Mouse (Mus musculus) neural tube, postnatal 0 days (tissue): ENCODE results near the gene Tbc1d10b. TPM values are rescaled to one million over a fixed set of nuclear protein-coding genes. Genes with fewer than 3 reads are reported as not detected.

Experiments used
- polyA plus RNA-seq: library from polyadenylated mRNA; unstranded; fragments of >200 nt; fragmentation: Nextera tagmentation; extraction: Ambion mirVana; gene quantifications from 2 replicates; pipeline ENCODE4 v1.2.1, GENCODE M21; 2015

Gene Tbc1d10b
- polyA plus RNA-seq, result 37.0 and 44.0 TPM in 2 replicates

DNA sequence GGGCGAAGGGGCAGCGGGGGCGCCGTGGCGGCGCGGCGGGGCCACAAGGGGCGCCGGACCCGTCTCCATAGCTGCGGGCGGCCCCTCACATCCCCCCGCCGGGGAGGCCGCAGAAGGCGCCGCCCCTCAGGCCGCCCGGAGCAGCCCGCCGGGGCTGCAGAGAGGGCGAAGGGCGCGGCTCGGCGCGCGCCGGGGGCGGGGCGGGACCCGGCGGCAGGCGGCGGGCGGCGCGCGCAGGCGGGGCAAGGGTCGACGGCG, at the start of gene Tbc1d10b:
Gene Tbc1d10b (minus strand): TSS at position 174 of the 258 bp plus-strand sequence.

DNA sequence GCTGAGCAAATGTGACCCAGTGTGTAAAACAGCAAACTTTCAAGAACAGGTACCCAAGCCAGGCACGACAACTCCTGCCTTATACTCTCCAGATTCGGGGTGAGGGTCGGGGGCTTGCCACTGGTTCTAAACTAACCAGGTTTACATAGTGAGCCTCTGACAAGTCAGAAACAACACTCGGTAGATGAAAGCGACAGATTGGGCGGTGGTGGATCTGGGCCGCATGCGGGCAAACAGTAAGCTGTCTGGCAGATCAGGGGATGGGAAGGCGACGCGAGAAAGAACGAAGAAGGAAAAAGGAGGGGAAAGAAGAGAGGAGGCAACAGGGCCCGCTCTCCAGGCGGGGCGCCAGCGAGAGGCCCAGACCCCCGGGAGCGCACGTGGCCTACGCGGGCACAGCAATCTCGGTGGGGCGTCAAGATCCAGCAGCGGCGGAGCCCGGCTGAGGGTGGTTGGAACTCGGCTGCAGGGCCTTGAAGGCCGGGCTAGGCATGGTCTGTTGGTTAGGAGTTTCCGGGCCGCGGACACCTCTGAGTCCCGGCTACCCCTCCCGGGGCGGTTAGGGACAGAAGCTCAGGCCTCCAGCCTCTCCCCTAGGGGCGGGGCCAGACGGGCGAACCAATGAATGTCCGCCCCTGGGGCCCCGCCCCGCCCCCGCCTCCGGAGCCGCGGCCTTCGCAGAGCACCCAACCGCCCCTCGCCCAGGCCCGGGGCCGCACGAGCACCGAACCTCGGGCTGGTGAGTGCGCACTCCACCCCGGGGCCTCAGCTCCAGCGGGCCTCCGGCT, 35.8 kb upstream of the Tbc1d10b start, which contains the start of gene Zfp771:
Gene Zfp771 (plus strand): TSS at position 405 of the 788 bp plus-strand sequence.

DNA sequence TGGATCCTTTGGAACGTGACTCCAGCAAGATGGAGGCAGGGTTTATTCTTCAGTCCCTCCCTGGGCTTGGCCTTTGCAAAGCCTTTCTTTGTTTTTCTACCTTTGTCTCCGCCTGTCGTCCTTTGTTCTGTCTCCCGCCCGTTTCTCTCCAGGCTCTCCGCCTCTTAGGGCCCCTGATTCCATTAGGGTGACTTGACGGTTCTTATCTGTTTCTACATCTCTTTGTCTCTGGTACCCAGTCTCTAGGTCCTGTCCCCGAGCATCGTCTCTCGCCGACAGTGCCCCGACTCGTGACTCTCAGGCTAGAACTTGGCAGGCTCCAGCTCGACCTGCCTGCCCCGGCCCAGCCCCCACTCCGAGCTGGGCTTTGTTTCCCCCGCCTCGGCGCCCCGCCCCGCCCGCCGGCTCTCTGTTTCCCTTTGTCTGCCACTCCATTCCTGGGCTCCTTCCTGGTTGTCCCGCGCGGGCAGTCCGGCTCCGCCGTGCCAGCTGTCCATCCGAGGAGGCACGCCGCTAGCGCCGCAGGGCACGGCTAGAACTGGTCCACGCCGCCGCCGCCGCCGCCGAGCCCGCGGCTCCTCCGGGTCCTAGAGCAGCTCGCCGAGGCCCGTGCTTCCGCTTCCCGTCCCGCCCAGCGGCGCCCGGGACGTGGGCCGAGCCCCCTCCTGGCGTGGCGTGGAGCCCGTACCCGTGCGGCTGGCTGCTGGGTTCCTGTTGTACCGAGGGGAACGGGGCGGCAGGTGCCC, 24.5 kb upstream of the Tbc1d10b start, which contains the start of the genes Zfp553 and Sept1:
Gene Zfp553 (plus strand): TSS at position 440 of the 746 bp plus-strand sequence.
Gene Sept1 (minus strand): TSS at position 509 of the 746 bp plus-strand sequence.

GRCm38 (mm10) chr7:127208553-127209438, 528 bp upstream of the Tbc1d10b start, which contains the start of gene Mylpf:
Gene Mylpf (plus strand): TSS chr7:127208890.

DNA sequence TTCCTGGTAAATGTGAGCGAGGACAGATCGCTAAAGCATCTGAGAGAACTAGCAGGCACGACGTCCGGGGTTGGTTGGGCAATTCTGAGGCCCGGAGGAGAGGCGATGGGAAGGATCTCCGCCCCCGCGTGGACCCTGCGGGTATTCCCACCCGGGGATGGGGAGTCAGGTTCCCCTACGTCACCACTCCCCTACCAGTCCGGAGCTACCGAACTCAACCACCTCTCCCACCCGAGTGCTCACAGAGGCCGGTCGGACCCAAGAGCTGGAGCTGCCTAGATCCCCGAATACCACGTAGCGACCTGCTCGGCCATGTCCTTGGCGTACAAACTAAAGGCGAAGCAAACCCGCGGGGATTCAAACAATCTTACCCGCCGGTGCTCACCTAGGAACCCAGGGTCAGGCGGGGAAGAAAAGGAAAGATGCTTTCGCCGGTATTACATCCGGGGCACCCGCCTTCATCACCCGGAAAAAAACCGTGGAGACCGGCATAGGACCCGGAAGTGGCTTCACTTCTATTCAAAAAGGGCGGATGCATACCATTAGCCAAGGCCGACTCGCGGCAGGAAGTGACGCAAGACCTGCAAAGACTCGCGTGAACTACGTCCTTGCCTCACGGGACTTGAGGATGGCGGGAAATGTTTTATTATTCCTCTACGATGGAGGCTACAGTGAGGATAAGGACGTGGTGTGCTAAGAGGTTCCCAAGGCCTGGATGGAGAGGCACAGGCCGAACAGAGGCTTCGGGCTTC, 12.5 kb downstream of the Tbc1d10b start, which contains the start of gene Cd2bp2:
Gene Cd2bp2 (minus strand): TSS at position 507 of the 752 bp plus-strand sequence.

Other genes starting within 250 kb of the Tbc1d10b start
- gene Cdipt, start 232.6 kb downstream of the Tbc1d10b start, polyA plus RNA-seq, result 137 and 157 TPM in 2 replicates
- gene Cdiptos, start 232.4 kb downstream of the Tbc1d10b start, polyA plus RNA-seq, result 0.50 and 1.1 TPM in 2 replicates
- 4.9 and 5.9 TPM in 2 replicates for gene Mvp, start 193.8 kb downstream of the Tbc1d10b start, polyA plus RNA-seq
- gene Pagr1b, start 192.0 kb downstream of the Tbc1d10b start, polyA plus RNA-seq, result 0.70 TPM in 1 of 2 replicates, not detected in the other
- 23.1 and 63.2 TPM in 2 replicates for gene Pagr1a, start 191.1 kb downstream of the Tbc1d10b start, polyA plus RNA-seq
- 36.5 and 56.8 TPM in 2 replicates for gene Gm42742, start 187.4 kb downstream of the Tbc1d10b start, polyA plus RNA-seq
- gene Prrt2, start 187.3 kb downstream of the Tbc1d10b start, polyA plus RNA-seq, result 128 and 150 TPM in 2 replicates
- gene Maz, start 181.4 kb downstream of the Tbc1d10b start, polyA plus RNA-seq, result 88.1 and 104 TPM in 2 replicates
- gene Kif22, start 166.0 kb downstream of the Tbc1d10b start, polyA plus RNA-seq, result 13.7 and 20.7 TPM in 2 replicates
- not detected in 2 replicates for gene Zg16, start 121.1 kb downstream of the Tbc1d10b start, polyA plus RNA-seq
- 1.6 and 2.1 TPM in 2 replicates for gene AI467606, start 117.1 kb downstream of the Tbc1d10b start, polyA plus RNA-seq
- gene Qprt, start 86.2 kb downstream of the Tbc1d10b start, polyA plus RNA-seq, result 1.3 and 1.4 TPM in 2 replicates
- not detected in 2 replicates for gene Spn, start 70.6 kb downstream of the Tbc1d10b start, polyA plus RNA-seq
- gene Cd2bp2, start 12.4 kb downstream of the Tbc1d10b start, polyA plus RNA-seq, result 45.4 and 48.6 TPM in 2 replicates
- 8.3 and 11.1 TPM in 2 replicates for gene Mylpf, start 422 bp upstream of the Tbc1d10b start, polyA plus RNA-seq
- gene Zfp553, start 24.6 kb upstream of the Tbc1d10b start, polyA plus RNA-seq, result 28.1 and 31.9 TPM in 2 replicates
- gene Sept1, start 24.7 kb upstream of the Tbc1d10b start, polyA plus RNA-seq, result 9.6 and 10.1 TPM in 2 replicates
- gene Zfp771, start 35.8 kb upstream of the Tbc1d10b start, polyA plus RNA-seq, result 95.4 and 103 TPM in 2 replicates
- gene Dctpp1, start 52.2 kb upstream of the Tbc1d10b start, polyA plus RNA-seq, result 95.6 and 108 TPM in 2 replicates
- 69.7 and 75.9 TPM in 2 replicates for gene Sephs2, start 65.6 kb upstream of the Tbc1d10b start, polyA plus RNA-seq
- gene Itgal, start 87.8 kb upstream of the Tbc1d10b start, polyA plus RNA-seq, result 0.27 and 0.28 TPM in 2 replicates
- gene Zfp768, start 137.1 kb upstream of the Tbc1d10b start, polyA plus RNA-seq, result 12.9 and 13.5 TPM in 2 replicates
- gene Zfp747, start 167.6 kb upstream of the Tbc1d10b start, polyA plus RNA-seq, result 5.5 and 6.6 TPM in 2 replicates
- gene 9130019O22Rik, start 178.7 kb upstream of the Tbc1d10b start, polyA plus RNA-seq, result 2.9 and 3.1 TPM in 2 replicates
- gene E430018J23Rik, start 185.2 kb upstream of the Tbc1d10b start, polyA plus RNA-seq, result 2.8 and 3.1 TPM in 2 replicates
- gene Zfp764, start 198.4 kb upstream of the Tbc1d10b start, polyA plus RNA-seq, result 3.2 and 3.8 TPM in 2 replicates
- 31.8 and 32.0 TPM in 2 replicates for gene Zfp688, start 213.6 kb upstream of the Tbc1d10b start, polyA plus RNA-seq
- gene Zfp689, start 240.7 kb upstream of the Tbc1d10b start, polyA plus RNA-seq, result 8.2 and 11.7 TPM in 2 replicates